Mouse (Mus musculus) heart, embryonic 16.5 days (tissue): ENCODE measurements at regions not wholly inside any gene's neighbourhood (a gene's known extent, or its start where the extent isn't known, plus 50 kb on each side); places are given as distances from the start of the nearest gene placed in this dataset.
A peak's percentile ranks its signal among the peaks of the same experiment; 100 is the strongest.

Source experiments
- ATAC-seq: fragments of 200-750 bp; cut with Nextera tagmentation; replicated peaks from 2 replicates; pipeline ENCODE4 v1.8.0; 2017; ENCODE audit warnings: moderate number of reproducible peaks; ENCODE audit not compliant: insufficient read depth, low FRiP score; ENCODE audit errors: extremely low read depth
- H3K27ac ChIP-seq: fragments of 300-500 bp; sonication (generic); 2 replicates; pipeline ENCODE4 v1.5.1; 2014; ENCODE audit warnings: mild to moderate bottlenecking, low read length, control low read depth, moderate library complexity
- H3K27me3 ChIP-seq: fragments of 300-500 bp; sonication (generic); 2 replicates; pipeline ENCODE4 v1.6.1; 2014; ENCODE audit warnings: low read length, mixed read lengths; ENCODE audit not compliant: control insufficient read depth, insufficient read depth
- H3K36me3 ChIP-seq: fragments of 300-500 bp; sonication (generic); 2 replicates; pipeline ENCODE4 v1.6.1; 2014; ENCODE audit not compliant: control insufficient read depth, insufficient read depth
- H3K4me1 ChIP-seq: fragments of 300-500 bp; sonication (generic); 2 replicates; pipeline ENCODE4 v1.6.1; 2014; ENCODE audit warnings: low read length, mixed read lengths; ENCODE audit not compliant: control insufficient read depth, insufficient read depth
- H3K4me2 ChIP-seq: fragments of 300-500 bp; sonication (generic); 2 replicates; pipeline ENCODE4 v1.6.1; 2014; ENCODE audit warnings: low read depth, mild to moderate bottlenecking, control low read depth, low read length
- H3K4me3 ChIP-seq: fragments of 300-500 bp; sonication (generic); 2 replicates; pipeline ENCODE4 v1.5.1; 2014; ENCODE audit warnings: mild to moderate bottlenecking, control low read depth, low read length
- H3K9ac ChIP-seq: fragments of 300-500 bp; sonication (generic); 2 replicates; pipeline ENCODE4 v1.6.1; 2014; ENCODE audit warnings: low read length, control low read depth
- H3K9me3 ChIP-seq: fragments of 300-500 bp; sonication (generic); replicated peaks from 2 replicates; pipeline ENCODE4 v1.6.1; 2016; ENCODE audit warnings: low read length; ENCODE audit not compliant: control insufficient read depth
- WGBS: fragments of 180-500 bp; shearing (Covaris S2); extraction: QIAGEN DNeasy Blood & Tissue Kit; methylation state at CpG from one replicate; pipeline ENCODE4 v1.1.7; 2014; 5-methylcytosine and 5-hydroxymethylcytosine counted together

GRCm38 (mm10) chr19:14347429-14347828, 250.4 kb downstream of the Tle4 start:
- no peaks in the 10 kb centered on the region for H3K27me3 ChIP-seq

DNA sequence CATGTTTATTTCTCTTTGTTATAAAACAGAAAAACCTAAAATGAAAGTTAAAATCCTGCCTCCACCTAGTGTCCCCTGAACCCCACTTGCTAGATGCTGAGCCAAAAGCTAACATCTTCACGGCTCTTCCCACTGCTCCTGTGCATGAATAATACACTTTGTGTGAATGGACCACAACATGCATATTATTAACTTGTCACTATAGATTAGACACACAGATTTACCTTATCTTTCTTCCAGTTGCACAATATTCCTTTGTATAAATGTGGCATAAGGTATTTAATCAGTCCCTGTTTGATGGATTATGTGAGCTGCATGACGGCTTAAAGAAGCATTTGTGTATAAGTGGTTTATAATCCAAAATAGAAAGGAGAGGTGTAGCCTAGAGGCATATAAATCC, 248.1 kb downstream of the Tle4 start:
- WGBS, result 82% methylated on average over 2 of the region's 2 CpGs

More at GRCm38 (mm10) chr19:14347429-14347828, 250.4 kb downstream of the Tle4 start:
- ATAC-seq, result peak; percentile 55
- H3K4me2 ChIP-seq, result no peak overlapping the region
- H3K27ac ChIP-seq, result no peak overlapping the region
- no peak overlapping the region for H3K4me3 ChIP-seq
- H3K4me1 ChIP-seq, result no peaks in the 10 kb centered on the region
- no peaks in the 10 kb centered on the region for H3K9me3 ChIP-seq
- H3K36me3 ChIP-seq, result no peaks in the 10 kb centered on the region
- no peak overlapping the region for H3K9ac ChIP-seq

DNA sequence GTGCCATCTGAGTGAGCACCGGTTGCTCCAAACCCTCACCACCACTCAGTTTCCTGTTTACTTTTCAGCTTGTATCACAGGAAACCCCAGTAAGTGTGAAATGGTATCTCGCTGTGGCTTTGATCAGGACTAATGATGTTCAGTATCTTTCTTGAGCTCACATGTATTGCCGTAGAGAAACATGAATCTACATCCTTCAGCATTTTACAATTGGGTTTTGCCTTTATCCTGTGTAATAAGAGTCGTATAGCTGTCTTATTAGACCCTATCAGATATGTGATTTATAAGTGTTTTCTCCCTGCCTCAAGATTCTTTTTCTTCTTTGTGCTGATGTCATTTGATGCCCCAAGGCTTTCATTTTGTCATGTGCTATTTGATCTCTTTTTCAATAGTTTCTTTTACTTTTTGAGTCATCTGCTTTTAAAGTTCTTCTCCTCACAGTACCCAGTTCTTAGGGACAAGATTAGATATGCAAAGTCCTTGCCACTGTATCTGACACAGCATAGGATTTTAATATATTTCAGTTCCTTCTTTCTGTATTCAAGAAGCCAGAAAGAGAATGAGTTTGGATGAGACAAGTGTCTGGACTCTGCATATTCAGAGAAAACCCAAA, 246.0 kb downstream of the Tle4 start:
- no peaks in the 10 kb centered on the region for H3K9me3 ChIP-seq
- no peak overlapping the region for H3K27ac ChIP-seq
- H3K9ac ChIP-seq, result no peak overlapping the region
- H3K4me1 ChIP-seq, result no peaks in the 10 kb centered on the region
- ATAC-seq, result no peak
- H3K36me3 ChIP-seq, result no peaks in the 10 kb centered on the region
- WGBS, result 47% methylated on average over 4 of the region's 4 CpGs
- H3K4me2 ChIP-seq, result no peak overlapping the region
- no peak overlapping the region for H3K4me3 ChIP-seq
- H3K27me3 ChIP-seq, result 0 out of 2 replicates have a peak, but pooled peaks cover 2% of the 10 kb centered on the region

More for the DNA sequence above, 248.1 kb downstream of the Tle4 start:
- H3K9ac ChIP-seq, result no peak overlapping the region
- H3K4me3 ChIP-seq, result no peak overlapping the region
- H3K4me2 ChIP-seq, result no peak overlapping the region
- H3K27me3 ChIP-seq, result no peaks in the 10 kb centered on the region
- no peaks in the 10 kb centered on the region for H3K9me3 ChIP-seq
- ATAC-seq, result no peak
- H3K36me3 ChIP-seq, result no peaks in the 10 kb centered on the region
- H3K27ac ChIP-seq, result no peak overlapping the region
- no peaks in the 10 kb centered on the region for H3K4me1 ChIP-seq

DNA sequence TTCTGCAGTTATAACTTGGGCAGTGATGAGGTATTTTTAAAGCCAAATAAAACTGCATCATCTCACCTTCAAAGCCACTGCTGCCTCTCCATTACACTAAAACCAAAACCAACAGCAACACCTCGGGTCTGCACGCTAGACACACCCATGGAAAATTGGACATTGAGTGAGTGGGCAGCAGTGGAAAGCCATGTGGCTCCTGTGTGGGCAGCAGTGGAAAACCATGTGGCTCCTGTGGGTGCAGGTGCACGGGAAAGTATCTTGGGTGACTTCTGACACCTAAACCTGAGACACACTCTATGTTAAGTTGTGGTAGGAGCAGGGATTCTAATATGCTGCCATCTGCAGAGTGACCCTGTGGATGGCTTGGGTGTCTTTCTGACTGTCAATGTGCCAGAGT, 245.3 kb downstream of the Tle4 start:
- 0 out of 2 replicates have a peak, but pooled peaks cover 2% of the 10 kb centered on the region for H3K27me3 ChIP-seq
- no peak for ATAC-seq

GRCm38 (mm10) chr19:14353151-14353550, 244.7 kb downstream of the Tle4 start:
- Histone ChIP-seq H3K4me2 (no peak overlapping the region), H3K27ac (no peak overlapping the region), H3K27me3 (0 out of 2 replicates have a peak, but pooled peaks cover 2% of the 10 kb centered on the region), H3K9me3 (no peaks in the 10 kb centered on the region), H3K4me1 (no peaks in the 10 kb centered on the region), H3K9ac (no peak overlapping the region), H3K36me3 (no peaks in the 10 kb centered on the region), H3K4me3 (no peak overlapping the region)
- WGBS, result 58% methylated on average over 4 of the region's 4 CpGs
- no peak for ATAC-seq

More for the DNA sequence above, 245.3 kb downstream of the Tle4 start:
- H3K36me3 ChIP-seq, result no peaks in the 10 kb centered on the region
- no peak overlapping the region for H3K4me3 ChIP-seq
- H3K27ac ChIP-seq, result no peak overlapping the region
- H3K4me1 ChIP-seq, result no peaks in the 10 kb centered on the region
- H3K4me2 ChIP-seq, result no peak overlapping the region
- H3K9me3 ChIP-seq, result no peaks in the 10 kb centered on the region
- WGBS, result 86% methylated on average over 3 of the region's 3 CpGs
- no peak overlapping the region for H3K9ac ChIP-seq

- Histone ChIP-seq H3K27me3 (0 out of 2 replicates have a peak, but pooled peaks cover 4% of the 10 kb centered on the region), H3K9me3 (no peaks in the 10 kb centered on the region), H3K9ac (no peak overlapping the region), H3K4me1 (no peaks in the 10 kb centered on the region), H3K27ac (no peak overlapping the region), H3K4me3 (no peak overlapping the region), H3K36me3 (no peaks in the 10 kb centered on the region), H3K4me2 (no peak overlapping the region)
- 79% methylated on average over 2 of the region's 2 CpGs for WGBS
- ATAC-seq, result no peak
These were observed 242.7 kb downstream of the Tle4 start for GRCm38 (mm10) chr19:14355128-14355527.

- H3K4me1 ChIP-seq, result no peaks in the 10 kb centered on the region
- H3K36me3 ChIP-seq, result no peaks in the 10 kb centered on the region
- H3K9ac ChIP-seq, result no peak overlapping the region
- H3K4me3 ChIP-seq, result no peak overlapping the region
- no peak for ATAC-seq
- 0 out of 2 replicates have a peak, but pooled peaks cover 4% of the 10 kb centered on the region for H3K27me3 ChIP-seq
- no peak overlapping the region for H3K4me2 ChIP-seq
- no peak overlapping the region for H3K27ac ChIP-seq
- H3K9me3 ChIP-seq, result no peaks in the 10 kb centered on the region
These were observed 241.9 kb downstream of the Tle4 start for GRCm38 (mm10) chr19:14355946-14356345.

GRCm38 (mm10) chr19:14360611-14361010, 237.2 kb downstream of the Tle4 start:
- H3K9me3 ChIP-seq, result no peaks in the 10 kb centered on the region
- H3K4me1 ChIP-seq, result no peaks in the 10 kb centered on the region
- no peak overlapping the region for H3K4me2 ChIP-seq
- no peak for ATAC-seq
- no peak overlapping the region for H3K9ac ChIP-seq
- H3K36me3 ChIP-seq, result no peaks in the 10 kb centered on the region
- no peak overlapping the region for H3K4me3 ChIP-seq
- no peak overlapping the region for H3K27ac ChIP-seq
- 78% methylated on average over 5 of the region's 5 CpGs for WGBS
- peaks cover 9% of the 10 kb centered on the region; the same call in 1 of the 2 replicates for H3K27me3 ChIP-seq

- H3K9me3 ChIP-seq, result no peaks in the 10 kb centered on the region
- no peak overlapping the region for H3K4me3 ChIP-seq
- H3K36me3 ChIP-seq, result no peaks in the 10 kb centered on the region
- H3K9ac ChIP-seq, result no peak overlapping the region
- no peak overlapping the region for H3K4me2 ChIP-seq
- no peak for ATAC-seq
- H3K4me1 ChIP-seq, result no peaks in the 10 kb centered on the region
- peaks cover 23% of the 10 kb centered on the region for H3K27me3 ChIP-seq
- 78% methylated on average over 12 of the region's 12 CpGs for WGBS
- no peak overlapping the region for H3K27ac ChIP-seq
These were observed 228.7 kb downstream of the Tle4 start for GRCm38 (mm10) chr19:14369098-14369604.
